Mouse (Mus musculus): ENCODE measurements at regions not wholly inside any gene's neighbourhood (a gene's known extent, or its start where the extent isn't known, plus 50 kb on each side); places are given as distances from the start of the nearest gene placed in this dataset.

- DNase-seq, result no peak
These were observed 219.6 kb downstream of the Galc start for GRCm38 (mm10) chr12:98039677-98040076.

GRCm38 (mm10) chr12:98023655-98024054 lies 235.6 kb downstream of the Galc start:
- DNase-seq, result no peak

- DNase-seq, result no peak
These were observed 244.5 kb downstream of the Galc start for GRCm38 (mm10) chr12:98014607-98015278.

DNA sequence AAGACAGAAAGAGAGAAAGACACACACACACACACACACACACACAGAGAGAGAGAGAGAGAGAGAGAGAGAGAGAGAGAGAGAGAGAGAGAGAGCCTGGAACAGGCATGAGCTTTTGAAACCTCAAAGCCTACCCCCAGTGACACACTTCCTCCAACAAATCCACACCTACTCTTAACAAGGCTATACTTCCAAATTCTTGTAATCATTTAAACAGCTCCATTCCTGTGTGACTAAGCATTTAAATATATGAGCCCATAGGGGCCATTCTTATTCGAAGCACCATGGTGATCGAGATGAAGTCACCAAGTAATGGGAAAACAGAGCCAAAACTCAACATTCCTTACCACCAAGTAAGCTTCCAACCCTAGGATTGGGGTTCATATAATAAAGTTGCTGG lies 250.1 kb downstream of the Galc start:
- DNase-seq, result no peak

DNA sequence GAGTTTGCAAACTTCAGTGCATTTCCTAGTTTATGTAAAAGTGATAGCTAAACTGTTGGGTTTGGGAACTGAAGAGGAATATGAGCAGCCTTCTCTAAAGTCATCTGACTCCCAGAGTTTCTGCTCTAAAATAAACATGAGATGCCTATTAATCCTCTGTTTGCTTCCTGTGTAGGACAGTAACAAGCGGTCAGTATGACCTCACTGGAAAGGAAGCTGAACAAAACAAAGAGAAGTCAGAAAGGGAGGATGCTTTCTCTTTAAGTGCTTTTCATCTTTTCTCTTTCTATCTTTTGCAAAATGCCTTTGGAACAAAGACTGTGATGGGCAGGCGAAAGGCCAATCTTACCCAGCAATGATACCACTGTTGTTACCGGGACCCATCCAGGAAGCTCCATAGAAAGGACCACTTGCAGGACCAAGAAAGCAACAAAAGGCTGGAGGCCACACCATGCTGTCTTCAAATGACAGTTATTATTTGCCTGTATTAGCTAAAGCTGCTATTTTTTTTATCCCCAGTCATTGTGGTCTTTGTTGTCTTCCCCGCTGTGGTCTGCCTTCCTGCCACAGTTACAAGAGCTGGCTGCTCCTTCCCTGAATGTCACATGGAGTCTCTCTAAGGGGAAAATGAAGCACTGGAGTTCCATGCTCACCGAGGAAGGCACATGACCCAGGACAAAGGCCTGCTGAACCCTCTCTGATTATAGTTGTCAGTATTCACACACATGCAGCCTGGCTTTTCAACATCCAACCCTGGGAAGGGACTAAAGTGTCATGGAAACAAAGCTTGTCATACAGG lies 253.4 kb downstream of the Galc start:
- DNase-seq, result no peak

GRCm38 (mm10) chr12:98002217-98002616 lies 257.0 kb downstream of the Galc start:
- DNase-seq, result no peak

DNA sequence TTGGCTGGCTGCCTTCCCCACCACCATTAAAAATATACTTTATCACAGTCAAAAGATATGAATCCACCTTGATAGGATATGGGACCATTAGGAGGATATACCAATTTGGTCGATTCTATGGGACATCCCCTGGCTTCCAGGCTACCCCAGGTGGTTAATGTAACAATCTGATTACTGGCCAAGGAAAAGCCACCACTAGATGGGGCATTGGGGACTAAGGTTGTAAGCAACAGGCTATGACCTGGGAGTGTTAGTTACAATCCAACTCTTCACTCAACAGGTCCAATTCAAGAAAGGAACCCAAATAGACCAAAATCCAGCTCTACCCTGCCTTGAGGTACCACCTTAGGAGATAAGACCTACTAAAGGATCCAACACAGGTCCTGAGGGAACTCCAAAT lies 264.4 kb downstream of the Galc start:
- DNase-seq, result no peak

DNA sequence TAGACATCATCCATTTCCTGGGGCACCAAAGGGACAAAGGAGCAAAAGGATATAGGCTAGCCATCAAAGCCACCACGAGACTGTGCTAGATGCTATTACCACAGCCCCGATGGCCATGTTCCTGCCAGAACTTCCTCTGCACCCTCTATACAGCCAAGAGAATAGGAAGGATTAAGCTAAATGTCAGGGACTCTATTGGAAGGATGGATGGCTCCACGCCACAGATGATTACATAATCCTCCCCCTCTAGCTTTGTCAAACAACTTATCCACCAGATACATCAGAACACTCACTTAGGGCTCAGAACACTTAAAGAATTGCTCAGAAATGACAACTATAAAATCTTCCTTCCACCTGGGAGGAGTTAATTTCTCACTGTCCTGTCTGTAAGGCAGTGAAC lies 265.3 kb downstream of the Galc start:
- DNase-seq, result no peak

- no peak for DNase-seq
These were observed 275.9 kb downstream of the Galc start for GRCm38 (mm10) chr12:97983390-97983789.

DNA sequence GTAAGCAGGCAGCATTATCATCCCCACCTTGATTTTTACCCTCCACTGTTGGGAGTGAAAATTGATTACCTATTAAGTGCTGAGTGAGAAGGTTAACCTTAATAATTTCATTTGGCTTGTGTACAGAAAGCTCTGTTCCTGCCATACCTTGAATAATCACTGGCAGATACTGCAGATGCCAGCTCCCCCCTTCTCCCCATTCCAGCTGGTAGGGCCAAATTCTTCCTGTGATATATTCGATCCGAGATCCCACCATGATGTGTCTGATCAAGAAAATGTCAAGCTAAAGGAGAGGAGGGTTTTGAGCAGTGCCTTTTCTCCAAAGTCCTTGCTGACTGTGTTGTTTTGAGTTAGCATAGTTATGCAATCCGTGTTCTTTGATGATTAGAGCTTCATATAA lies 280.6 kb downstream of the Galc start:
- no peak for DNase-seq

DNA sequence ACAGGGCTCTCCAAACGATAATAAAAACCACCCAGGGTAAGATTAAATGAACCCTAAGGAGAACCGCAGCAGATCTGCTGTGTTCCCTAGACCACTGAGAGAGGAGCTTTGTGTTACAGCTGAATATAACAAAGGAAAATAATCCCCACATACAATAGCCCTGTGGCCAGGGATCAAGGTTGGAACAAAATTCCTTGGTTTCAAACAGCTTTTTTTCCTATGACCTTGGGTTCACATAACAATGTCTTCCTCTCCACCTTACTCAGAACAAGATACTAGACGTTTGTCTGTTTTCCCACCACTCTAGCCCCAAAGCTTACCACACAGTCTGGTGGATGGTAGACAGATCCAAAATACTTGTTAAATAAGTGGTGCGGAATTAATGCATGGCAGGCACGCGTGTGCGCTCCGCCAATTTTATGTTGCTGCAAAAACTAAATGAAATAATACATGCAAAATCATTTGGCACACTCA lies 281.0 kb downstream of the Galc start:
- no peak for DNase-seq

DNA sequence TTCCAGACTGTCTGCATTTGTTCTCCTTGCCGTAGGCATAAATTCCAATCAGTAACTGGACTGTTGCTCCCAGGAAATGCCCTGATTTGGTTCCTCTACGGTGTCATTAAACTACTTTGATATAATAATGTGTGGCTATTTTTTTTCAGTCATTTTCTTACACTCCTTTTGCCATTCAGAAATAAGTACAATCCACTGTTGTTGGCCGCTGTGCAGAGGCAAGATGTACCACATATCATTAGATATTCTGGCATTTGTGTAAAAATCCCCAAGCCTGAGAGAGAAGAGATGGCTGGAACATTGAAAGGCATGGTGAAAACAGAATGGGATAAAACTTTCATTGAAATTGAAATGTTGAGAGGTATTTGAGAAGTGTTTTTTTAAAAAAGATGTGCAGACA lies 281.6 kb downstream of the Galc start:
- DNase-seq, result no peak

- no peak for DNase-seq
These were observed 285.2 kb downstream of the Galc start for GRCm38 (mm10) chr12:97973909-97974510.

GRCm38 (mm10) chr12:97957201-97957600 lies 302.1 kb downstream of the Galc start:
- no peak for DNase-seq

DNA sequence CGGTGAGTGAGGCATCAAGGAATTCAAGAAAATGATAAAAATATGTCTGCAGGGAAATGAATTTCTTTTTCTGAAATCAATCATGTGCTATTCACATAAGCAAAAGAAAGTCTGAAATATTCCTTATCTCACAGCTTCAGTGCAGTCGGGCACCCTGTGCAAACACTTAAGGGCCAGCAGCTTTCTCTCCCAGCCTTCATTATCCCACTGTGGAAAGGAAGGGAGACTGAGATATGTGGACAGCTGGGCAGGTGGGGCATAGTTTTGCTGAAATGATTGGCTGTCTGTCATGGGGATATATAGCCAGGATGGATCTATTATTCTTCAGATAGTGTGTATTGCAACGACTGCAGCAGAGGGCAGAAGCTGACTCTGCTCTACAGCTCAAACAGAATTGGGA lies 305.9 kb downstream of the Galc start:
- no peak for DNase-seq

DNA sequence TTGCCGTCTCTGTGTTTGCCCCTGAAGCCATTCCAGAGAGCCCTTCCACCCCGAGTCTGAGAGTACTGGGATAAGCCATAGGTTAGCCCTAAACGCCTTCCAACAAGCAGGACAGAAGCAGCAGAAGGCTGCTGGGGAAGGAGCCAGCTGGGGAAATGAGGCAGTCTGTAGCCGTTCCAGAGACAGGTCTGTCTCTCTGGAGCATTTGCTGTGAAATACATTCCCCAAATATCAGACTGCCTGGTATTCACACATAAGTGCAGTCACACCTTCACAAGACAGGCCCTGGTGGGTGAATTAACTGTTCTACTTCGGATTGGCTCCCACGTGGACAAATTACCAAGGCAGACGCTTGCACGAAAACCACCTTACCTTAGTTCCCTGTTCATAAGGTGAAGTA lies 307.1 kb downstream of the Galc start:
- no peak for DNase-seq

DNA sequence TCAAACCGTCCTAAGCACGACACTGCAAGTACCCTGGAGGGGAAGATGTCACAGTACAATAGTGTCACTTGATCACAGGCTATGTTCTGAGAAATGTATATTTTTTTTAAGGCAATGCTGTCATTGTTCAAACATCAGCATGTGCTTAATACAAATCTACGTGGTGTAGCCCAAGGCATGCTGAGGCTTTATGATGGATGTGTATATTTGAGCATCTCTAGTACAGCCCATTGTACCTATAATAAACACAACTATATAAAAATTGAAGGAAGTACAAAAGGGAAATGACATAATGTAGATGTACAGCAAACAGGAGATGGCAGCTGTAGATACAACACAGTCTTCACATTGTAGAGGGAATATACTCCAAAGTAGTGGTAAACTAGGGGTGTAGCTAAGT lies 309.2 kb downstream of the Galc start:
- DNase-seq, result no peak

DNA sequence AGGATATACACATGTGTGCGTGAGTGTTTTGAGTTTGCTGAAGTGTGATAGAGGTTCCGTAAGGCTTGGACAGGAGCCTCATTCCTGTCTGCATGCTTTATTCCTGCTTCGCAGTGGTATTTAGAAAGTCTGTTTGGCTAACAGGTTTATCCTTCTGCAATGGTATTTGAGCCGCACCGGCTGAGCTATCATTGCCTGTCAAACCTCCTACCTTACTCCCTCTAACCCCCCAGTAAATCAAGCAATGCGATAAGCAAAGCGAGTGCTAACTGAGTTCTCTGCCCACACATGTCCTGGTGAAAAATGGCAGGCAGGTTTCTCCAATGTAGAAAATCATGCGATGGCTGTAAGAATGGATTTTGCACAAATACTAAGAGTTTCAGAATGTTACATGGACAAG lies 311.8 kb downstream of the Galc start:
- peak; percentile 5 for DNase-seq

GRCm38 (mm10) chr12:97938361-97938760 lies 320.9 kb downstream of the Galc start:
- no peak for DNase-seq

- no peak for DNase-seq
These were observed 329.4 kb downstream of the Galc start for GRCm38 (mm10) chr12:97929877-97930276.

GRCm38 (mm10) chr12:97927036-97927435 lies 332.2 kb downstream of the Galc start:
- DNase-seq, result no peak

- no peak for DNase-seq
These were observed 337.7 kb downstream of the Galc start for GRCm38 (mm10) chr12:97921349-97922264.

- DNase-seq, result no peak
These were observed 340.8 kb downstream of the Galc start for GRCm38 (mm10) chr12:97918416-97918815.

Data from liver (tissue).